Mouse (Mus musculus): ENCODE data around the gene Brwd3. TPM values are rescaled to one million over a fixed set of nuclear protein-coding genes. Genes with fewer than 3 reads are reported as not detected.

Brwd3 gene
- polyA plus RNA-seq (2012; rRNA removed; ENCODE audit: low replicate concordance), result 0.82 and 1.5 TPM in 2 replicates

GRCm38 (mm10) chrX:108834090-108834774, at the start of gene Brwd3:
Gene Brwd3, minus strand, starts transcription at chrX:108834372.

Other genes with a start within 250 kb of the Brwd3 start
- gene Gm379, start 169.5 kb downstream of the Brwd3 start, polyA plus RNA-seq (2012; rRNA removed; ENCODE audit: low replicate concordance), result not detected in 2 replicates
- gene Hmgn5, start 179.0 kb upstream of the Brwd3 start, polyA plus RNA-seq (2012; rRNA removed; ENCODE audit: low replicate concordance), result 0.83 and 1.0 TPM in 2 replicates